Mouse (Mus musculus): ENCODE measurements around the gene Rhbdf2. TPM values are rescaled to one million over a fixed set of nuclear protein-coding genes. Genes with fewer than 3 reads are reported as not detected.

Rhbdf2 gene
- total and polyA plus RNA-seq, 2 experiments from 2014 or later = 1.0 to 3.4 TPM

GRCm38 (mm10) chr11:116652330-116653098, 25.7 kb upstream of the Rhbdf2 start:
- no peak for TF ChIP-seq CTCF (IDR thresholded peaks at IDR 0.05)
- no peak for DNase-seq (ENCODE audit: low spot score)
- no peaks in the 10 kb centered on the region for H3K9me3 ChIP-seq (ENCODE audit: low read length)
- no peak for ATAC-seq (ENCODE audit: low FRiP score)
- peaks cover 10% of the 10 kb centered on the region for H3K36me3 ChIP-seq (ENCODE audit: insufficient read depth, low read length)
- H3K4me3 ChIP-seq (ENCODE audit: low read depth, low read length) = peak overlapping the region; percentile 69
- H3K9ac ChIP-seq (replicated peaks; ENCODE audit: low read length, poor library complexity, severe bottlenecking) = peak overlapping the region; percentile 86
- 65% methylated on average over 25 of the region's 25 CpGs for WGBS
- H3K27me3 ChIP-seq (ENCODE audit: insufficient read depth, low read length) = no peaks in the 10 kb centered on the region
- H3K27ac ChIP-seq (ENCODE audit: low read depth, low read length) = no peak overlapping the region
- peak overlapping the region; percentile 79 for H3K4me2 ChIP-seq (ENCODE audit: low read depth, low read length, poor library complexity, severe bottlenecking)
- peaks cover 8% of the 10 kb centered on the region; the same call in 1 of the 2 replicates for H3K4me1 ChIP-seq (ENCODE audit: insufficient read depth, low read length)

DNA sequence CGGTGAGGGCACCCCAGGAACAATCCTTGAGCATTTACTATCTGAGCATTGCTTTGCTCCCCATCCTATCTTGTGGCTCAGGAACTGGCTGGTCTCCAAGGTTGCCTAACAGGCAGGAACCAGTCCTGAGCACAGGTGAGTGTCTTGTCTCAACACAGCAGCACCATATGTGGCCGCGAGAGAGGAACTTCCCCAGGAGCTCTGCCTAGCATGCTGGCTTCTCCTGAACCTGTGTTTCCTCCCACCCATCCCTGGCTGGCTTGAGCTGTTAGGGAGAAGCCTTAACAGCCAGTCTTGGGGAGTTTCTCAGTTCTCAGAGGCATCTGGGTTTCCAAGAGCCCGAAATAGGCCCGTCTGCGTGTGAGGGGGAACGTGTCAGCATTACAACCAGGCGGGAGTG, 24.5 kb upstream of the Rhbdf2 start:
- Histone ChIP-seq H3K4me2 (ENCODE audit: low read depth, low read length, poor library complexity, severe bottlenecking) (no peak overlapping the region), H3K27ac (ENCODE audit: low read depth, low read length) (no peak overlapping the region), H3K27me3 (ENCODE audit: insufficient read depth, low read length) (no peaks in the 10 kb centered on the region), H3K9ac (replicated peaks; ENCODE audit: low read length, poor library complexity, severe bottlenecking) (no peak overlapping the region), H3K4me3 (ENCODE audit: low read depth, low read length) (no peak overlapping the region), H3K36me3 (ENCODE audit: insufficient read depth, low read length) (peaks cover 12% of the 10 kb centered on the region), H3K9me3 (ENCODE audit: low read length) (no peaks in the 10 kb centered on the region), H3K4me1 (ENCODE audit: insufficient read depth, low read length) (peaks cover 5% of the 10 kb centered on the region; the same call in 1 of the 2 replicates)
- WGBS = 85% methylated on average over 8 of the region's 8 CpGs
- TF ChIP-seq CTCF (IDR thresholded peaks at IDR 0.05) = no peak
- DNase-seq (ENCODE audit: low spot score) (no peak), ATAC-seq (ENCODE audit: low FRiP score) (no peak)

DNA sequence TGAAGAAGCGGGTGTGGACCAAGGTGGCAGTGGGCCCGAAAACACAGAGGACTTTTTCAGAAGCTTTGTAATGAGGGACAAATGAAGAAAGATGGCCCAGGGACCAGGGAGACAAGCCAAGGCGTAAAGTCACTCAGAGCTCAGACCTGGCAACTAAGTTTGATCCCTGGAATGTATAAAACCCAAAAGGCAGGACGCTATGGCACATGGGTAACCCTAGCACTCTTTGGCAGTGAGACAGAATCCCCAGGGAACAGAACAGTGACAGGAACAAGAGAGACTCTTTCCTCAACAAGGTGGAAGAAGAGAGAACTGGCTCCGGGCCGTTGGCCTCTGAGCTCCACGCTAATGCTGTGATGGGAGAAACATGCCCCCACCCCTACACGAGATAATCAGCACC, 24.0 kb upstream of the Rhbdf2 start:
- DNase-seq (ENCODE audit: low spot score) (no peak), ATAC-seq (ENCODE audit: low FRiP score) (no peak)
- no peak overlapping the region for H3K9ac ChIP-seq (replicated peaks; ENCODE audit: low read length, poor library complexity, severe bottlenecking)

GRCm38 (mm10) chr11:116649711-116650337, 23.0 kb upstream of the Rhbdf2 start:
- H3K9ac ChIP-seq (replicated peaks; ENCODE audit: low read length, poor library complexity, severe bottlenecking) = no peak overlapping the region
- H3K4me2 ChIP-seq (ENCODE audit: low read depth, low read length, poor library complexity, severe bottlenecking) = no peak overlapping the region
- peaks cover 5% of the 10 kb centered on the region; the same call in 1 of the 2 replicates for H3K4me1 ChIP-seq (ENCODE audit: insufficient read depth, low read length)
- DNase-seq (ENCODE audit: low spot score) (no peak), ATAC-seq (ENCODE audit: low FRiP score) (no peak)
- no peak overlapping the region for H3K27ac ChIP-seq (ENCODE audit: low read depth, low read length)
- no peak for TF ChIP-seq CTCF (IDR thresholded peaks at IDR 0.05)
- no peak overlapping the region for H3K4me3 ChIP-seq (ENCODE audit: low read depth, low read length)
- 93% methylated on average over 13 of the region's 13 CpGs for WGBS
- H3K36me3 ChIP-seq (ENCODE audit: insufficient read depth, low read length) = peaks cover 12% of the 10 kb centered on the region
- no peaks in the 10 kb centered on the region for H3K27me3 ChIP-seq (ENCODE audit: insufficient read depth, low read length)
- no peaks in the 10 kb centered on the region for H3K9me3 ChIP-seq (ENCODE audit: low read length)

More for the DNA sequence above, 24.0 kb upstream of the Rhbdf2 start:
- Histone ChIP-seq H3K27me3 (ENCODE audit: insufficient read depth, low read length) (no peaks in the 10 kb centered on the region), H3K4me1 (ENCODE audit: insufficient read depth, low read length) (peaks cover 5% of the 10 kb centered on the region; the same call in 1 of the 2 replicates), H3K9me3 (ENCODE audit: low read length) (no peaks in the 10 kb centered on the region), H3K4me2 (ENCODE audit: low read depth, low read length, poor library complexity, severe bottlenecking) (no peak overlapping the region), H3K4me3 (ENCODE audit: low read depth, low read length) (no peak overlapping the region), H3K27ac (ENCODE audit: low read depth, low read length) (no peak overlapping the region), H3K36me3 (ENCODE audit: insufficient read depth, low read length) (peaks cover 12% of the 10 kb centered on the region)
- TF ChIP-seq CTCF (IDR thresholded peaks at IDR 0.05) = no peak
- WGBS = 73% methylated on average over 8 of the region's 8 CpGs

DNA sequence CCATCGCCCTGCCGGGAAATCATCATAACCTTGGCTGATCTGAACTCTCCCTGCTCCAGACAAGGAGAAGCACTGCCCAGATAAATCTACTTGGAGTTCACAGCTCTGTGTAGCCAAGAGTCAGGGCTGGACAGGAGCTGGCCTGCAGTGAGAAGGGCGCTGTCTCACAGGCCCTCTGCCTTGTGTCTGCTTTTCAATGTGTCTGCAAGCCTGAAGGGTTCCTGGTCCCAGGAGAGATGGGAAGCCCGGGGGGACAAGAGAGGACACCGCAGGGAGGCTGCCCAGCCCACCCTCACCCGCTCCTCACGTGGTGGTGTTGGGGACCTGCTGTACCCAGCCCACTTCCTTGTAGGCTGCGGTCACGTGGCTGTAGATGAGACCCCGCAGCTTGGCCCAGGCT, 22.2 kb upstream of the Rhbdf2 start:
- Histone ChIP-seq H3K27me3 (ENCODE audit: insufficient read depth, low read length) (no peaks in the 10 kb centered on the region), H3K36me3 (ENCODE audit: insufficient read depth, low read length) (peaks cover 12% of the 10 kb centered on the region), H3K4me3 (ENCODE audit: low read depth, low read length) (no peak overlapping the region), H3K9ac (replicated peaks; ENCODE audit: low read length, poor library complexity, severe bottlenecking) (no peak overlapping the region), H3K4me1 (ENCODE audit: insufficient read depth, low read length) (peaks cover 6% of the 10 kb centered on the region; the same call in 1 of the 2 replicates), H3K4me2 (ENCODE audit: low read depth, low read length, poor library complexity, severe bottlenecking) (no peak overlapping the region), H3K9me3 (ENCODE audit: low read length) (no peaks in the 10 kb centered on the region), H3K27ac (ENCODE audit: low read depth, low read length) (no peak overlapping the region)
- DNase-seq (ENCODE audit: low spot score) (no peak), ATAC-seq (ENCODE audit: low FRiP score) (no peak)
- TF ChIP-seq CTCF (IDR thresholded peaks at IDR 0.05) = no peak
- 68% methylated on average over 10 of the region's 10 CpGs for whole genome bisulfite sequencing

Data from midbrain, postnatal 0 days (tissue).